Mouse (Mus musculus) midbrain, embryonic 13.5 days (tissue): ENCODE data around the gene Rsph4a. TPM values are rescaled to one million over a fixed set of nuclear protein-coding genes. Genes with fewer than 3 reads are reported as not detected.

Experiments
- ATAC-seq: fragments of 200-750 bp; cut with Nextera tagmentation; 2 replicates; pipeline ENCODE4 v1.8.0; 2017; ENCODE audit warnings: mild to moderate bottlenecking, moderate TSS enrichment, moderate library complexity
- H3K27ac ChIP-seq: fragments of 300-500 bp; sonication (generic); 2 replicates; pipeline ENCODE4 v1.5.1; 2015; ENCODE audit warnings: inconsistent platforms, mild to moderate bottlenecking, moderate library complexity
- H3K27me3 ChIP-seq: fragments of 300-500 bp; sonication (generic); 2 replicates; pipeline ENCODE4 v1.6.1; 2015; ENCODE audit warnings: mild to moderate bottlenecking, inconsistent platforms
- H3K36me3 ChIP-seq: fragments of 300-500 bp; sonication (generic); 2 replicates; pipeline ENCODE4 v1.6.1; 2015; ENCODE audit warnings: mild to moderate bottlenecking, inconsistent platforms
- H3K4me1 ChIP-seq: fragments of 300-500 bp; sonication (generic); replicated peaks from 2 replicates; pipeline ENCODE4 v1.6.1; 2015; ENCODE audit warnings: inconsistent platforms
- H3K4me2 ChIP-seq: fragments of 300-500 bp; sonication (generic); replicated peaks from 2 replicates; pipeline ENCODE4 v1.6.1; 2015; ENCODE audit warnings: moderate library complexity, mild to moderate bottlenecking, inconsistent platforms
- H3K4me3 ChIP-seq: fragments of 300-500 bp; sonication (generic); replicated peaks from 2 replicates; pipeline ENCODE4 v1.5.1; 2015; ENCODE audit warnings: mild to moderate bottlenecking, inconsistent platforms
- H3K9ac ChIP-seq: fragments of 300-500 bp; sonication (generic); replicated peaks from 2 replicates; pipeline ENCODE4 v1.6.1; 2015; ENCODE audit warnings: mild to moderate bottlenecking, inconsistent platforms
- H3K9me3 ChIP-seq: fragments of 300-500 bp; sonication (generic); 2 replicates; pipeline ENCODE4 v1.6.1; 2016; ENCODE audit warnings: mild to moderate bottlenecking, inconsistent platforms
- WGBS: fragments of 180-500 bp; shearing (Covaris S2); methylation state at CpG from one replicate; pipeline ENCODE4 v1.1.7; 2015; 5-methylcytosine and 5-hydroxymethylcytosine counted together
- polyA plus RNA-seq: library from polyadenylated mRNA; unstranded; fragments of >200 nt; fragmentation: Nextera tagmentation; extraction: Ambion mirVana; gene quantifications from 2 replicates; pipeline ENCODE4 v1.2.1, GENCODE M21; 2015

Rsph4a gene
- polyA plus RNA-seq, 1 experiment from 2014 or later: 0.59 TPM

- H3K9ac ChIP-seq: peak within 1 kb of the TSS; percentile 94
- peak within 1 kb of the TSS; percentile 65 for H3K27ac ChIP-seq
- H3K4me2 ChIP-seq: peak within 1 kb of the TSS; percentile 65
- ATAC-seq: peak; percentile 99
- peaks cover 13% of the 10 kb centered on the region for H3K36me3 ChIP-seq
- peak within 1 kb of the TSS; percentile 80 for H3K4me3 ChIP-seq
- 4% methylated on average over 42 of the region's 42 CpGs for WGBS
- no peaks in the 10 kb centered on the region for H3K27me3 ChIP-seq
- no peaks in the 10 kb centered on the region for H3K9me3 ChIP-seq
- H3K4me1 ChIP-seq: peaks cover 18% of the 10 kb centered on the region
Observed at GRCm38 (mm10) chr10:33950803-33951583, 46.1 kb downstream of the Rsph4a start, which contains the start of gene Zup1. Gene Zup1 (minus strand): TSS chr10:33951269.

DNA sequence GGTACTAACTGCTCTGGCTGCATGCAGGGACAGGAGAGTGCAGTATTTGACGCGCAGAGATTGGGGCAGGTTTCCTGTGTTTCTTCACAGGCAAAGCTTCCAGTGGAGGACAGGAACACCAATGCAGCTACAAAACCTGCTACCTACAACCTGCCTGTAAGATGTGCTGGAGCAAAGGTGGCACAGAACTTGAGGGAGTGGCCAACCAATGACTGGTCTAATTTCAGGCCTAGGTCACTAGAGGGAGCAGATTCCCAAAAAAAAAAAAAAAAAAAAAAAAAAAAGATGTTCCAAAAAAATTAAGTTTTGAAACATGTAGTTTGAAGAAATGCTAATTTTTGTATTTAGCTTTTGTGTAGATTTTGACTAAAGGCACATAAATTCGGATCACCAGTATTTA lies 47.6 kb downstream of the Rsph4a start:
- 83% methylated on average over 3 of the region's 3 CpGs for WGBS
- no peak overlapping the region for H3K4me3 ChIP-seq

More for the DNA sequence above, 47.6 kb downstream of the Rsph4a start:
- Histone ChIP-seq H3K9ac (no peak overlapping the region), H3K27me3 (no peaks in the 10 kb centered on the region), H3K4me2 (no peak overlapping the region), H3K9me3 (no peaks in the 10 kb centered on the region), H3K27ac (no peak overlapping the region), H3K4me1 (peaks cover 18% of the 10 kb centered on the region), H3K36me3 (peaks cover 9% of the 10 kb centered on the region)
- no peak for ATAC-seq

Other genes with a start within 250 kb of the Rsph4a start
- gene Sult3a2, start 118.4 kb upstream of the Rsph4a start, polyA plus RNA-seq: not detected in 2 replicates
- gene Sult3a1, start 47.4 kb upstream of the Rsph4a start, polyA plus RNA-seq: not detected in 2 replicates
- 27.2 and 27.3 TPM in 2 replicates for gene Zup1, start 46.2 kb downstream of the Rsph4a start, polyA plus RNA-seq
- 131 and 138 TPM in 2 replicates for gene Rwdd1, start 114.5 kb downstream of the Rsph4a start, polyA plus RNA-seq
- not detected in 2 replicates for gene Trappc3l, start 132.5 kb downstream of the Rsph4a start, polyA plus RNA-seq
- not detected in 2 replicates for gene Calhm4, start 139.2 kb downstream of the Rsph4a start, polyA plus RNA-seq
- 0.16 and 0.32 TPM in 2 replicates for gene Calhm5, start 191.4 kb downstream of the Rsph4a start, polyA plus RNA-seq
- gene Calhm6, start 222.9 kb downstream of the Rsph4a start, polyA plus RNA-seq: 0.19 and 0.31 TPM in 2 replicates